Mouse (Mus musculus) liver, embryonic 11.5 days (tissue): ENCODE measurements around the gene Glipr2. TPM values are rescaled to one million over a fixed set of nuclear protein-coding genes. Genes with fewer than 3 reads are reported as not detected.

Source experiments
- ATAC-seq: fragments of 200-750 bp; cut with Nextera tagmentation; replicated peaks from 2 replicates; pipeline ENCODE4 v1.8.0; 2017; ENCODE audit warnings: moderate number of reproducible peaks, mild to moderate bottlenecking, moderate TSS enrichment, moderate library complexity; ENCODE audit not compliant: low FRiP score
- DNase-seq: peaks from one replicate; pipeline ENCODE4 v3.0.0-alpha.2; 2017; ENCODE audit warnings: low spot score
- H3K27ac ChIP-seq: fragments of 300-500 bp; sonication (generic); 2 replicates; pipeline ENCODE4 v1.5.1; 2014; ENCODE audit warnings: mild to moderate bottlenecking, low read depth, low read length, control low read depth
- H3K27me3 ChIP-seq: fragments of 300-500 bp; sonication (generic); replicated peaks from 2 replicates; pipeline ENCODE4 v1.6.1; 2014; ENCODE audit warnings: low read length, mixed read lengths; ENCODE audit not compliant: control insufficient read depth, insufficient read depth
- H3K36me3 ChIP-seq: fragments of 300-500 bp; sonication (generic); 2 replicates; pipeline ENCODE4 v1.6.1; 2014; ENCODE audit warnings: mild to moderate bottlenecking, low read length, moderate library complexity, mixed read lengths; ENCODE audit not compliant: control insufficient read depth, insufficient read depth
- H3K4me1 ChIP-seq: fragments of 300-500 bp; sonication (generic); replicated peaks from 2 replicates; pipeline ENCODE4 v1.6.1; 2014; ENCODE audit warnings: low read length, mixed read lengths; ENCODE audit not compliant: control insufficient read depth, insufficient read depth
- H3K4me2 ChIP-seq: fragments of 300-500 bp; sonication (generic); 2 replicates; pipeline ENCODE4 v1.6.1; 2014; ENCODE audit warnings: mild to moderate bottlenecking, control low read depth, moderate library complexity
- H3K4me3 ChIP-seq: fragments of 300-500 bp; sonication (generic); 2 replicates; pipeline ENCODE4 v1.5.1; 2014; ENCODE audit warnings: low read depth, low read length, control low read depth
- H3K9ac ChIP-seq: fragments of 300-500 bp; sonication (generic); 2 replicates; pipeline ENCODE4 v1.6.1; 2014; ENCODE audit warnings: low read depth, low read length, control low read depth
- H3K9me3 ChIP-seq: fragments of 300-500 bp; sonication (generic); 2 replicates; pipeline ENCODE4 v1.6.1; 2016; ENCODE audit warnings: low read length, inconsistent platforms, mixed read lengths; ENCODE audit not compliant: control insufficient read depth
- WGBS: fragments of 180-500 bp; shearing (Covaris S2); extraction: QIAGEN DNeasy Blood & Tissue Kit; methylation state at CpG from one replicate; pipeline ENCODE4 v1.1.7; 2014; 5-methylcytosine and 5-hydroxymethylcytosine counted together
- polyA plus RNA-seq: library from polyadenylated mRNA; unstranded; fragments of >200 nt; fragmentation: Nextera tagmentation; extraction: Ambion mirVana; gene quantifications from 2 replicates; pipeline ENCODE4 v1.2.1, GENCODE M21; 2014

Glipr2 gene
- polyA plus RNA-seq, 1 experiment from 2014 or later: 71.4 TPM

- Histone ChIP-seq H3K9me3 (no peaks in the 10 kb centered on the region), H3K36me3 (no peaks in the 10 kb centered on the region), H3K27me3 (no peaks in the 10 kb centered on the region), H3K4me2 (no peak overlapping the region), H3K4me1 (peaks cover 12% of the 10 kb centered on the region), H3K9ac (no peak overlapping the region), H3K4me3 (no peak overlapping the region), H3K27ac (no peak overlapping the region)
- ATAC-seq: no peak
- DNase-seq: no peak
- WGBS: 97% methylated on average over 1 of the region's 1 CpGs
Measured at GRCm38 (mm10) chr4:44010176-44010575, 53.0 kb downstream of the Glipr2 start.

GRCm38 (mm10) chr4:44010893-44011292 lies 53.7 kb downstream of the Glipr2 start:
- ATAC-seq (no peak), DNase-seq (no peak)
- H3K27me3 ChIP-seq: no peaks in the 10 kb centered on the region
- peaks cover 13% of the 10 kb centered on the region for H3K4me1 ChIP-seq
- no peak overlapping the region for H3K9ac ChIP-seq
- H3K36me3 ChIP-seq: no peaks in the 10 kb centered on the region
- H3K27ac ChIP-seq: no peak overlapping the region
- no peak overlapping the region for H3K4me3 ChIP-seq
- WGBS: 44% methylated on average over 2 of the region's 2 CpGs
- H3K9me3 ChIP-seq: no peaks in the 10 kb centered on the region
- H3K4me2 ChIP-seq: no peak overlapping the region

- no peak for DNase-seq
- Histone ChIP-seq H3K36me3 (no peaks in the 10 kb centered on the region), H3K4me1 (peaks cover 14% of the 10 kb centered on the region), H3K4me2 (peak overlapping the region; percentile 65), H3K27ac (peak overlapping the region; percentile 74; the same call in 1 of the 2 replicates), H3K9ac (peak overlapping the region; percentile 95), H3K4me3 (peak overlapping the region; percentile 94), H3K9me3 (no peaks in the 10 kb centered on the region), H3K27me3 (no peaks in the 10 kb centered on the region)
- 67% methylated on average over 3 of the region's 3 CpGs for WGBS
- no peak for ATAC-seq
Measured at GRCm38 (mm10) chr4:44011799-44012198, 54.6 kb downstream of the Glipr2 start.

- Histone ChIP-seq H3K9ac (peak overlapping the region; percentile 95), H3K4me1 (peaks cover 14% of the 10 kb centered on the region), H3K9me3 (no peaks in the 10 kb centered on the region), H3K27ac (peak overlapping the region; percentile 74), H3K27me3 (no peaks in the 10 kb centered on the region), H3K4me2 (peak overlapping the region; percentile 65), H3K4me3 (peak overlapping the region; percentile 94), H3K36me3 (no peaks in the 10 kb centered on the region)
- DNase-seq (peak; percentile 83), ATAC-seq (peak; percentile 96)
- WGBS: under 1% methylated on average over 77 of the region's 77 CpGs
Measured at GRCm38 (mm10) chr4:44012376-44013367, 55.5 kb downstream of the Glipr2 start.

GRCm38 (mm10) chr4:44013391-44014070 lies 56.3 kb downstream of the Glipr2 start:
- Histone ChIP-seq H3K4me1 (peaks cover 14% of the 10 kb centered on the region), H3K27ac (no peak overlapping the region; the same call in 1 of the 2 replicates)

GRCm38 (mm10) chr4:44016071-44016470 lies 58.9 kb downstream of the Glipr2 start:
- no peak overlapping the region for H3K9ac ChIP-seq
- DNase-seq (no peak), ATAC-seq (no peak)
- 58% methylated on average over 4 of the region's 4 CpGs for WGBS
- peaks cover 12% of the 10 kb centered on the region for H3K36me3 ChIP-seq
- no peak overlapping the region for H3K4me3 ChIP-seq
- H3K9me3 ChIP-seq: no peaks in the 10 kb centered on the region
- no peaks in the 10 kb centered on the region for H3K27me3 ChIP-seq
- H3K4me2 ChIP-seq: peak overlapping the region; percentile 7
- no peak overlapping the region for H3K27ac ChIP-seq
- H3K4me1 ChIP-seq: peaks cover 14% of the 10 kb centered on the region

More at GRCm38 (mm10) chr4:44013391-44014070, 56.3 kb downstream of the Glipr2 start:
- Histone ChIP-seq H3K27me3 (no peaks in the 10 kb centered on the region), H3K4me3 (peak overlapping the region; percentile 94), H3K36me3 (peaks cover 2% of the 10 kb centered on the region; the same call in 1 of the 2 replicates), H3K9me3 (no peaks in the 10 kb centered on the region), H3K9ac (peak overlapping the region; percentile 95), H3K4me2 (peak overlapping the region; percentile 65)
- no peak for DNase-seq
- no peak for ATAC-seq
- 19% methylated on average over 11 of the region's 11 CpGs for WGBS

GRCm38 (mm10) chr4:44016791-44017190 lies 59.6 kb downstream of the Glipr2 start:
- peaks cover 19% of the 10 kb centered on the region for H3K36me3 ChIP-seq
- ATAC-seq: no peak

GRCm38 (mm10) chr4:44022323-44022722 lies 65.1 kb downstream of the Glipr2 start:
- H3K9ac ChIP-seq: no peak overlapping the region
- H3K9me3 ChIP-seq: no peaks in the 10 kb centered on the region
- H3K27ac ChIP-seq: no peak overlapping the region
- no peak for DNase-seq
- WGBS: 78% methylated on average over 4 of the region's 4 CpGs
- H3K36me3 ChIP-seq: peaks cover 63% of the 10 kb centered on the region
- H3K27me3 ChIP-seq: no peaks in the 10 kb centered on the region
- H3K4me2 ChIP-seq: no peak overlapping the region
- no peaks in the 10 kb centered on the region for H3K4me1 ChIP-seq
- H3K4me3 ChIP-seq: no peak overlapping the region
- no peak for ATAC-seq

More at GRCm38 (mm10) chr4:44016791-44017190, 59.6 kb downstream of the Glipr2 start:
- H3K9me3 ChIP-seq: no peaks in the 10 kb centered on the region
- no peak overlapping the region for H3K4me2 ChIP-seq
- DNase-seq: no peak
- H3K27ac ChIP-seq: no peak overlapping the region
- no peaks in the 10 kb centered on the region for H3K27me3 ChIP-seq
- 89% methylated on average over 12 of the region's 12 CpGs for WGBS
- no peak overlapping the region for H3K4me3 ChIP-seq
- H3K4me1 ChIP-seq: peaks cover 14% of the 10 kb centered on the region
- no peak overlapping the region for H3K9ac ChIP-seq
